Mouse (Mus musculus) ES-CJ7 (cell line): ENCODE results near the gene Gm20683.

Experiments
- DNase-seq: peaks from one replicate; pipeline ENCODE4 v3.0.0; 2011; ENCODE audit warnings: low read depth, low spot score

Gene Gm20683

GRCm38 (mm10) chr17:25842509-25842908, 946 bp upstream of the Gm20683 start:
- DNase-seq: no peak

GRCm38 (mm10) chr17:25840519-25840918, 1.0 kb downstream of the Gm20683 start:
- DNase-seq: no peak

GRCm38 (mm10) chr17:25839455-25840235, 1.9 kb downstream of the Gm20683 start:
- no peak for DNase-seq

- DNase-seq: no peak
These were observed 2.7 kb downstream of the Gm20683 start for GRCm38 (mm10) chr17:25838904-25839303.

- DNase-seq: no peak
These were observed 4.0 kb downstream of the Gm20683 start for GRCm38 (mm10) chr17:25837533-25837932.

GRCm38 (mm10) chr17:25837076-25837410, 4.5 kb downstream of the Gm20683 start, which contains the start of gene Rhbdl1:
Rhbdl1 (minus strand) TSS chr17:25837295.
- DNase-seq: peak; percentile 66

GRCm38 (mm10) chr17:25836397-25837075, 5.0 kb downstream of the Gm20683 start:
- no peak for DNase-seq

GRCm38 (mm10) chr17:25835816-25836215, 5.7 kb downstream of the Gm20683 start:
- no peak for DNase-seq

GRCm38 (mm10) chr17:25835301-25835700, 6.3 kb downstream of the Gm20683 start:
- DNase-seq: no peak

- no peak for DNase-seq
These were observed 6.9 kb downstream of the Gm20683 start for GRCm38 (mm10) chr17:25834595-25835222.

GRCm38 (mm10) chr17:25833961-25834594, 7.5 kb downstream of the Gm20683 start:
- DNase-seq: no peak

- DNase-seq: peak; percentile 89
These were observed 8.3 kb downstream of the Gm20683 start, which contains the start of gene Stub1 for GRCm38 (mm10) chr17:25833291-25833663. Stub1 (minus strand) TSS chr17:25833404.

- peak; percentile 98 for DNase-seq
These were observed 8.9 kb downstream of the Gm20683 start for GRCm38 (mm10) chr17:25832436-25833290.

GRCm38 (mm10) chr17:25831451-25832281, 9.9 kb downstream of the Gm20683 start:
- no peak for DNase-seq

- no peak for DNase-seq
These were observed 10.6 kb downstream of the Gm20683 start for GRCm38 (mm10) chr17:25830806-25831431.

- DNase-seq: no peak
These were observed 11.3 kb downstream of the Gm20683 start for GRCm38 (mm10) chr17:25830200-25830753.

GRCm38 (mm10) chr17:25829558-25830017, 12.0 kb downstream of the Gm20683 start:
- no peak for DNase-seq

GRCm38 (mm10) chr17:25828712-25829557, 12.6 kb downstream of the Gm20683 start, which contains the start of gene Jmjd8:
Jmjd8 (plus strand) TSS chr17:25828867.
- peak; percentile 75 for DNase-seq
